Comparison of ENCODE assay signal across 7 mouse cellular contexts in the genomic region with DNA sequence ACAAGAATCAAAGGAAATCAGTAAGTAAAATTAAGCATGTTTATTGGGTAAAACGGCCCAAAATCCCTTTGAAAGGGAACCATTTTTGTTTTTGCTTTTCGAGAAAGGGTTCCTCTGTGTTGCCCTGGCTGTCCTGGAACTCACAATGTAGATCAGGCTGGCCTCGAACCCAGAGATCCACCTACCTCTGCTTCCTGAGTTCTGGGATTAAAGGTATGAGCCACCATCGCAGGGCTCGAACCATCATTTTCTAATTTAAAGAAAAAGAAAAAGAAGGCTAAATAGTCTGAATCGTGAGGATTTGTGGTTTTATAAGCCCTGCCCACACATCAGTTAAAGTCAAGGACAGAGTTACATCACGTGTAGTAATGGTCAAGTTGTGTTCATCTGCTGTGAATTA. TPM values are rescaled to one million over a fixed set of nuclear protein-coding genes. Genes with fewer than 3 reads are reported as not detected.
DNase-seq lines count a peak whose midpoint lies in the region; ATAC-seq lines count a peak whose summit lies in the region.

No protein-coding gene starts in this region.

- peaks cover 4% of the 10 kb centered on the region; the same call in 1 of the 2 replicates for H3K9me3 ChIP-seq in megakaryocyte, embryonic 14.5 days
- no peaks in the 10 kb centered on the region for H3K9me3 ChIP-seq in embryonic facial prominence, embryonic 13.5 days
- H3K9me3 ChIP-seq in limb, embryonic 13.5 days = peaks cover 8% of the 10 kb centered on the region; the same call in 1 of the 2 replicates
- no peaks in the 10 kb centered on the region for H3K9me3 ChIP-seq in stomach, embryonic 15.5 days

- H3K27ac ChIP-seq in embryonic facial prominence, embryonic 13.5 days = peak overlapping the region; percentile 97
- 0 out of 2 replicates have a peak overlapping the region, but pooled peaks have one; percentile 95 for H3K27ac ChIP-seq in limb, embryonic 13.5 days
- H3K27ac ChIP-seq in stomach, embryonic 15.5 days = peak overlapping the region; percentile 99

- peaks cover 30% of the 10 kb centered on the region for H3K4me1 ChIP-seq in megakaryocyte, embryonic 14.5 days
- H3K4me1 ChIP-seq in embryonic facial prominence, embryonic 13.5 days = peaks cover 18% of the 10 kb centered on the region
- peaks cover 36% of the 10 kb centered on the region for H3K4me1 ChIP-seq in limb, embryonic 13.5 days
- peaks cover 5% of the 10 kb centered on the region; the same call in 1 of the 2 replicates for H3K4me1 ChIP-seq in stomach, embryonic 15.5 days

- H3K27me3 ChIP-seq in megakaryocyte, embryonic 14.5 days (replicated peaks) = no peaks in the 10 kb centered on the region
- H3K27me3 ChIP-seq in embryonic facial prominence, embryonic 13.5 days = no peaks in the 10 kb centered on the region
- H3K27me3 ChIP-seq in limb, embryonic 13.5 days = no peaks in the 10 kb centered on the region
- H3K27me3 ChIP-seq in stomach, embryonic 15.5 days (replicated peaks) = no peaks in the 10 kb centered on the region

- peak overlapping the region; percentile 94 for H3K9ac ChIP-seq in embryonic facial prominence, embryonic 13.5 days
- peak overlapping the region; percentile 92 for H3K9ac ChIP-seq in limb, embryonic 13.5 days
- H3K9ac ChIP-seq in stomach, embryonic 15.5 days = peak overlapping the region; percentile 81

- no peak for ATAC-seq in megakaryocyte, adult 5-6 weeks (ENCODE audit: poor library complexity, severe bottlenecking)
- no peak for ATAC-seq in embryonic facial prominence, embryonic 13.5 days (ENCODE audit: insufficient number of reproducible peaks, insufficient read depth, low FRiP score, low TSS enrichment, low read depth)
- ATAC-seq in limb, embryonic 13.5 days (ENCODE audit: low FRiP score, low read depth) = no peak
- no peak for ATAC-seq in stomach, embryonic 15.5 days (ENCODE audit: insufficient read depth, low FRiP score, low read depth)

- 41% methylated on average over 7 of the region's 7 CpGs for WGBS in embryonic facial prominence, embryonic 13.5 days
- 51% methylated on average over 7 of the region's 7 CpGs for WGBS in limb, embryonic 13.5 days
- WGBS in stomach, embryonic 15.5 days = 42% methylated on average over 7 of the region's 7 CpGs

- DNase-seq in thymus, postnatal 14 days = no peak
- no peak for DNase-seq in frontal cortex, postnatal 25 days (ENCODE audit: low spot score in 2 of 2)

- H3K4me3 ChIP-seq in megakaryocyte, embryonic 14.5 days (replicated peaks) = peak overlapping the region; percentile 97
- H3K4me3 ChIP-seq in embryonic facial prominence, embryonic 13.5 days = peak overlapping the region; percentile 83
- peak overlapping the region; percentile 80 for H3K4me3 ChIP-seq in limb, embryonic 13.5 days
- H3K4me3 ChIP-seq in stomach, embryonic 15.5 days (replicated peaks) = peak overlapping the region; percentile 90

- H3K4me2 ChIP-seq in embryonic facial prominence, embryonic 13.5 days = peak overlapping the region; percentile 73
- peak overlapping the region; percentile 75 for H3K4me2 ChIP-seq in limb, embryonic 13.5 days (replicated peaks)
- peak overlapping the region; percentile 67 for H3K4me2 ChIP-seq in stomach, embryonic 15.5 days

- H3K36me3 ChIP-seq in megakaryocyte, embryonic 14.5 days (replicated peaks; ENCODE audit: low read length) = peaks cover 34% of the 10 kb centered on the region
- H3K36me3 ChIP-seq in embryonic facial prominence, embryonic 13.5 days = peaks cover 21% of the 10 kb centered on the region
- peaks cover 22% of the 10 kb centered on the region for H3K36me3 ChIP-seq in limb, embryonic 13.5 days
- H3K36me3 ChIP-seq in stomach, embryonic 15.5 days = peaks cover 15% of the 10 kb centered on the region

RNA-seq across cellular contexts. Expression of a gene that starts 1.1 kb away (rescaled TPM):
- 1.4 and 3.8 TPM in 2 replicates for polyA plus RNA-seq in megakaryocyte, embryonic 14.5 days (2012; ENCODE audit: insufficient read depth, low replicate concordance)
- total RNA-seq in megakaryocyte, adult 5-6 weeks (2015) = 11.8 and 13.1 TPM in 2 replicates
- total RNA-seq in megakaryocyte, adult 5-6 weeks (2017) = 42.2 and 44.2 TPM in 2 replicates
- 40.3 and 41.6 TPM in 2 replicates for polyA plus RNA-seq in embryonic facial prominence, embryonic 13.5 days (2015; fragmentation: Nextera tagmentation; extraction: Ambion mirVana)
- polyA plus RNA-seq in limb, embryonic 13.5 days (2015; fragmentation: Nextera tagmentation; extraction: Ambion mirVana) = 37.1 and 37.2 TPM in 2 replicates
- 32.6 and 33.6 TPM in 2 replicates for polyA plus RNA-seq in stomach, embryonic 15.5 days (2015; fragmentation: Nextera tagmentation; extraction: Ambion mirVana)

RNA-seq across cellular contexts. Expression of a gene that starts 7.1 kb away (rescaled TPM):
- not detected in 2 replicates for polyA plus RNA-seq in megakaryocyte, embryonic 14.5 days (2012; ENCODE audit: insufficient read depth, low replicate concordance)
- total RNA-seq in megakaryocyte, adult 5-6 weeks (2015) = not detected in 2 replicates
- not detected in 2 replicates for total RNA-seq in megakaryocyte, adult 5-6 weeks (2017)
- 0.18 TPM in 1 of 2 replicates, not detected in the other for polyA plus RNA-seq in embryonic facial prominence, embryonic 13.5 days (2015; fragmentation: Nextera tagmentation; extraction: Ambion mirVana)
- polyA plus RNA-seq in limb, embryonic 13.5 days (2015; fragmentation: Nextera tagmentation; extraction: Ambion mirVana) = not detected in 2 replicates
- 0.09 TPM in 1 of 2 replicates, not detected in the other for polyA plus RNA-seq in stomach, embryonic 15.5 days (2015; fragmentation: Nextera tagmentation; extraction: Ambion mirVana)

RNA-seq across cellular contexts. Expression of a gene that starts 31.4 kb away (rescaled TPM):
- polyA plus RNA-seq in megakaryocyte, embryonic 14.5 days (2012; ENCODE audit: insufficient read depth, low replicate concordance) = 8.7 TPM in 1 of 2 replicates, not detected in the other
- total RNA-seq in megakaryocyte, adult 5-6 weeks (2015) = 12.4 and 16.6 TPM in 2 replicates
- 19.4 and 19.8 TPM in 2 replicates for total RNA-seq in megakaryocyte, adult 5-6 weeks (2017)
- polyA plus RNA-seq in embryonic facial prominence, embryonic 13.5 days (2015; fragmentation: Nextera tagmentation; extraction: Ambion mirVana) = 21.3 and 23.4 TPM in 2 replicates
- 17.0 and 18.6 TPM in 2 replicates for polyA plus RNA-seq in limb, embryonic 13.5 days (2015; fragmentation: Nextera tagmentation; extraction: Ambion mirVana)
- 18.3 and 21.3 TPM in 2 replicates for polyA plus RNA-seq in stomach, embryonic 15.5 days (2015; fragmentation: Nextera tagmentation; extraction: Ambion mirVana)

RNA-seq across cellular contexts. Expression of a gene that starts 31.4 kb away (rescaled TPM):
- polyA plus RNA-seq in megakaryocyte, embryonic 14.5 days (2012; ENCODE audit: insufficient read depth, low replicate concordance) = 0.95 and 2.2 TPM in 2 replicates
- total RNA-seq in megakaryocyte, adult 5-6 weeks (2015) = 10.9 and 13.9 TPM in 2 replicates
- total RNA-seq in megakaryocyte, adult 5-6 weeks (2017) = 15.4 TPM in 2 replicates
- polyA plus RNA-seq in embryonic facial prominence, embryonic 13.5 days (2015; fragmentation: Nextera tagmentation; extraction: Ambion mirVana) = 7.3 and 11.0 TPM in 2 replicates
- polyA plus RNA-seq in limb, embryonic 13.5 days (2015; fragmentation: Nextera tagmentation; extraction: Ambion mirVana) = 10.5 and 12.3 TPM in 2 replicates
- 12.2 and 14.1 TPM in 2 replicates for polyA plus RNA-seq in stomach, embryonic 15.5 days (2015; fragmentation: Nextera tagmentation; extraction: Ambion mirVana)

RNA-seq across cellular contexts. Expression of a gene that starts 53.7 kb away (rescaled TPM):
- polyA plus RNA-seq in megakaryocyte, embryonic 14.5 days (2012; ENCODE audit: insufficient read depth, low replicate concordance) = 0.23 TPM in 1 of 2 replicates, not detected in the other
- 26.2 and 38.3 TPM in 2 replicates for total RNA-seq in megakaryocyte, adult 5-6 weeks (2015)
- total RNA-seq in megakaryocyte, adult 5-6 weeks (2017) = 25.0 and 31.4 TPM in 2 replicates
- 32.3 and 34.5 TPM in 2 replicates for polyA plus RNA-seq in embryonic facial prominence, embryonic 13.5 days (2015; fragmentation: Nextera tagmentation; extraction: Ambion mirVana)
- 29.4 and 35.7 TPM in 2 replicates for polyA plus RNA-seq in limb, embryonic 13.5 days (2015; fragmentation: Nextera tagmentation; extraction: Ambion mirVana)
- 20.6 and 22.3 TPM in 2 replicates for polyA plus RNA-seq in stomach, embryonic 15.5 days (2015; fragmentation: Nextera tagmentation; extraction: Ambion mirVana)
